Mouse (Mus musculus) common myeloid progenitor, adult 5-6 weeks (primary cell): Measurements from ENCODE around the gene Gdf7. TPM values are rescaled to one million over a fixed set of nuclear protein-coding genes. Genes with fewer than 3 reads are reported as not detected.

Experiments used
- ATAC-seq: replicated peaks from 2 replicates; pipeline ENCODE4 v1.8.0; 2016; ENCODE audit warnings: low read depth, mild to moderate bottlenecking, moderate TSS enrichment, inconsistent platforms; ENCODE audit not compliant: poor library complexity, severe bottlenecking
- total RNA-seq: library from RNA; stranded (forward); fragments of 200-1000, 187-1606 nt; gene quantifications from 2 replicates; pipeline ENCODE4 v1.2.3, GENCODE M21; 2017

The Gdf7 gene
- total RNA-seq, 1 experiment from 2014 or later: not detected

DNA sequence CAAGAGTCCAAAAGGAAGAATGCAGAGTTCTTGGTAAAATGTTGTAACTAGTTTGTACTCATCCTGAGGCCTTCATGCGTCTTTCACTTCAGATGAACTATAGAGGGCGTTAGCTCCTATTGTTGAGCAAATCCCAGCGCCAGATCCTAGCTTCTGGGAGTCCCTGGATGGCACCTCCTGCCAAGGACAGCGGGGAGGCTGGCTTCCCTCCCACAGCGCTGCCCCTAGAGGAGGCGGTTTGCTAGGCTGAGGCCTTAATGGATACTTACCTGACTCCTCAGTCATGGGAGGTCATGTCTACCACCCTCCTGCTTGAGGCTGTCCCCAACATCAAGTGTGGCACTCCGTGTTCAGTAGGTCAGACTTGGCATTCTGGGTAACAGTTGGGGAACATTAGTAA is 27.5 kb upstream of the Gdf7 start:
- ATAC-seq: no peak

DNA sequence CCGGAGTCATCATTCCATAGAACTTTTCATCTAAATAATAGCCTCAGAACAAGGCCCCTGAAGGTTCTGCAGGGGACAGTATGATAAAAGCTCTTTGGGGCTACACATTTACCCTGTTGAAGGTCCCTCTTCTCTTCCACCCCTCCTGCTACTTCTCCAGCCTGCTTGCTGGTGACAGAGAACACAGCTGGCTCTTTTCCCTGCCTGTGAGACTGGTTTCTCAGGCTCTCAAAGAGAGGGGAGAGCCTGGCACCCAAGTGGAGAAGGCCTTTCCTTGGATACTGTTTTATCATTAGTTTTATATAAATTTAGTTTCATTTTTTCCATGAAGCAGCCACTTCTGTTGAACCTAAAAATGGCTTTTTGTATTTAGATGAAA is 25.9 kb upstream of the Gdf7 start:
- ATAC-seq: no peak

GRCm38 (mm10) chr12:8326825-8327674 is 25.3 kb upstream of the Gdf7 start:
- peak; percentile 97 for ATAC-seq

GRCm38 (mm10) chr12:8325943-8326522 is 24.3 kb upstream of the Gdf7 start:
- no peak for ATAC-seq

- ATAC-seq: no peak
Measured at GRCm38 (mm10) chr12:8325245-8325942, 23.6 kb upstream of the Gdf7 start.

GRCm38 (mm10) chr12:8324086-8324485 is 22.3 kb upstream of the Gdf7 start:
- ATAC-seq: no peak

DNA sequence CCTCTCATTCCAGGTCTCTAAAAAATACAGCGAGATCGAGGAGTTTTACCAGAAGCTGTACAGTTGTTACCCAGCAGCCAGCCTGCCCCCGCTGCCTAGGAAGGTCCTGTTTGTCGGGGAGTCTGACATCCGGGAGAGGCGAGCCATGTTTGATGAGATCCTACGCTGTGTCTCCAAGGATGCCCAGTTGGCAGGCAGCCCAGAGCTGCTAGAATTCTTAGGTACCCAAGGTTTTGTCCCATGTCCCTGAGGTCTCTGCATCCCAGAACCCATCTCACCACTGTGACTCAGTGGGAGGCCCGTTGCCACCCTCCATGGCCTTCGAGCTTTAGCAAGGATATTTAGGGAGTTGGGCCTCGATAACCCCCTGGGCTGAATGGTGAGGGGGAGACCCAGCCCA is 19.8 kb upstream of the Gdf7 start:
- ATAC-seq: no peak

- ATAC-seq: peak; percentile 94
Measured at GRCm38 (mm10) chr12:8320084-8320713, 18.4 kb upstream of the Gdf7 start.

DNA sequence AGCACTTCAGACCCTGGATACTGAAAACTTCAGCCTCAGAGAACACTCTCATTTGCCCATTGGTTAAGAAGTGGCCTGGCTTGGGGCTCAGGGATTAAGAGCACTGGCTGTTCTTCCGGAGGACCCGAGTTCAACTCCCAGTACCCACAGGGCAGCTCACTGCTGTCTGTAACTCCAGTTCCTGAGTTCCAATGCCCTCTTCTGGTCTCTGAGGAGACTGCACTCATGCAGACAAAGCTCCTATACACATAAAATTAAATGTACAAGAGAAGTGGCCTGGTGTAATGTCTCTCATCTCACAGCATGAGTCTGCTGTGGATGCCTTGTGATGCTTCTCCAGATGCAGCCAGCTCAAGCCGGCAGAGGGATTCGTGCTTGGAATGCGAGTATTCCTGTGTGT is 14.8 kb upstream of the Gdf7 start:
- no peak for ATAC-seq

DNA sequence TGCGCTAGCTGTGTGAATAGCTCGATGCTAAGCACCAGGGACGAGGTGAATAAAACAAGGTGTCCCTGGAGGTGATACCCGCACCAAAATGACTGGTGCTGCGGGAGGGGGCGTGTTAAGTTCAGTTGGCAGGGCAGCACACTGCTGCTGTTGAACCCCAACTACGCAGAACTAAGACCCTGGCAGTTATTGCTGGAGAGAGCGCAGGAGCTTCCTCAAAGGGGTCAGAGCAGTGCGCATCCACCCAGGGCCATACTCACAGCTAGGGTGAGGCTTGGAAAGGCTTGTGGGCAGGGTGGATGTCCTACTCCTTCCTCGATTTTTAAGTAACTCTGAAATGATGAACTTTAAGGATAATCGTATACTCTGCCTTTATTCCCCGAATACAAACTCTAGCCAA is 12.0 kb upstream of the Gdf7 start:
- peak; percentile 59 for ATAC-seq

- peak; percentile 92 for ATAC-seq
Measured at GRCm38 (mm10) chr12:8313270-8313771, 11.6 kb upstream of the Gdf7 start, which contains the start of gene Hs1bp3. Gene Hs1bp3 (plus strand): TSS chr12:8313432.

GRCm38 (mm10) chr12:8312266-8312665 is 10.5 kb upstream of the Gdf7 start:
- no peak for ATAC-seq

DNA sequence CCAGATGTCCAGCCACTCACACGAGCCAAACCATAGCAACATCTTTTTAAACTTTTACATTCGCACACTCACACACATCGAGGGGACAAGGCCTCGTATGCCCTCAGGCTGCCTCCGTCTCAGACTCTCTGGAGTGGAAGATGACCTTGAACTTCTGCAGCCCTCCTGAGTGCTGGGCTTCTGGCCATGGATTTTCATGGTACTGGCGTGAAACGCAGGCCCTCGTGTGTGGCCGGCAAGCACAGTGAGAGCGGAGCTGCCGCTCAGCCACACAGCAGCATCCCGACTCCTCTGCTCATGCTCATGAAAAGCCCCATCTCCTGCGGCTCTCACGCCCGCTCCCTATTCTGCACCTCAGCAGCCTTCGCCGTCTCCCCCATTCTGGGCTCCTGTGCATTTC is 9.2 kb upstream of the Gdf7 start:
- ATAC-seq: no peak

GRCm38 (mm10) chr12:8306910-8307309 is 5.2 kb upstream of the Gdf7 start:
- ATAC-seq: no peak; the same call in 1 of the 2 replicates

DNA sequence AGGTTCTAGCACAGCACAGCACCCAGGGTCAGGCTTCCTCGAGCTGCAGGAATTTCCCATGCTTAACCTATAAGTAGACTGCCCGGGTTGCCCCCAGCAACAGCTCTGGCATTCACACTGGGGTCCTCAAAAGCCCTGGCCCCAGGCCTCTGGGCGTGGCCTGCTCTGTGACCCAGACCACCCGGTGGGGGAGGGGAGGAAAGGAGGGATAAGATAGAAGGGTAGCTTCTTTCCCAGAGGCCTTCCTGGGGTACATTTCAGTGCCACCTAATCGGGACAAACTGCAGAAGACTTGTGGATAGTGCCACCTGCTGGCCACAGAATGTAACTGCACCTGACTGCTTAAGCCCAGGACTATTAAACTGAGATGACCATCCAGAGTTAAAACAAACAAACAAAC is 4.7 kb upstream of the Gdf7 start:
- ATAC-seq: peak; percentile 79

DNA sequence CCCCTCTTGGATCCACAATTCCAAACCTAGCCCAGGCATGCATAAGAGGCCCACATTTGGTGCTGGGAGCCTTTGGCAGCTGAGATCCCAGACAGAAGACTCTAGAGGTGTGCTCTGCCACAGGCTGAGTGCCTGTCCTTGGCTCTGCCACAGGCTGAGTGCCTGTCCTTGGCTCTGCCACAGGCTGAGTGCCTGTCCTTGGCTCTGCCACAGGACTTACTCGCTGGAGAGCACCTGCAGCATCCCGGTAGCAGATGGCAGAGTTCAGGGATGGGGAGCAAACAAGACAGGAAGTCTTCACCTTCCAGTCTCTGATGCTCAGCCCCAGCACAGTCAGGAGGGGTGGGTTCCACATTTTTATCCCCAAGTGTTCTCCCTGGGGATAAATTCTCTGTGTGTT is 3.5 kb upstream of the Gdf7 start:
- no peak for ATAC-seq

GRCm38 (mm10) chr12:8301011-8301814 is 541 bp downstream of the Gdf7 start:
- no peak for ATAC-seq

DNA sequence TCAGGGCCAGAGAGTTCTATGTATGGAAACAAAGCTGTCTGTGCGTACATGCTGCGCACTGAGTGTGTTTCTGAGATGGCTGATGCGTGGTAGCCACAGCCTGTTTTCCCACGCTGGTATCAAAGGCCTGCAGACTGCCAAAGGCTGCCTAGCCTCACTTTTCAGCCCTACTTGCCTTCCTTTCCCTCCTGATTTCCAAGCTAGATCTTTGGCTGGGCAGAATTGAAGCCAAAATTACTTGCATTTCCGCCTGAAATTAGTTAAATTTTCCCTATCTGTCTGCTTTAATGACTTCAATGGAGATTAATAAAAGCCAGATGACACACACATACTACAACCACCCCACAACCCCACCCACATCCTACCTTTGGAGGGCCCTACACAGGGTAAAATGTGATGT is 1.2 kb downstream of the Gdf7 start:
- no peak for ATAC-seq

DNA sequence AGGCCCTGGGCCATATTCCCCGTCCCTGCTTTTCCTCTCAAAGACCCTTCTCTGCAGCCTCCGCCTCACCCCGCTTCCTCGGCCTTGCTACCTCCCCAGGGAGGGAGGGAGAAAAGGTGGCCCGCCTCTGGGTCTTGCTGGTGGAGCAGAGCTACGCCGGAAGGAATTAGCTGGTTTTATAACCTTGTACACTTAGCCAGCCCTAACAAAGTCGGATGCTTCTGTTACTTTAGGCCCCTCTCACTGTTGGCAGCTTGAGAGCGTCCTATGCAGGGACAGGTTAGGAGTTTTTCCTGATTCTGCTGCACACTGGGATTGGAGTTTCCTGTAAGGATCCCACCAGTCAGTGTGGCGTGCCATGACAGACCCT is 1.7 kb downstream of the Gdf7 start:
- no peak for ATAC-seq
